In the genomic region with DNA sequence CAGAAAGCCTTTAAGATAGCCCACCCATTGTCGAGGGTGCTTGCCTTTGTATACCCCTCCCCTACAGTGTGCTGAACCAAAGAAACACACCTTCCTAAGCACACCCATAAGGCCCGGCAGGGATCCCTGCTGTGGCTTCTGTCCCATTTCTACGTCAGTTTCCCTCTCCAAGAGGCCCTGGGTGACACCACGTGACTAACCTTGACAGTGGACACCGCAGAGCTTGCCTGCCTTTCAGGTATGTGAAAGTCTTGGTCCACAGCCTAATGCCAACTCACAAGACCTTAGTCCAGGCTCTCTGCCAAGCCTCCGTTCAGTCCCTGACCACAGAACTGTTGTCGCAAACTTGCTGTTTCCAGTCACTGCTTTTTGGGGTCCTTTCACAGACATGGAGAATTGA, we compare ENCODE assay signal across 9 mouse cellular contexts. TPM values are rescaled to one million over a fixed set of nuclear protein-coding genes. Genes with fewer than 3 reads are reported as not detected.
A peak's percentile ranks its signal among the peaks of the same experiment; 100 is the strongest.
DNase-seq lines count a peak whose midpoint lies in the region; ATAC-seq lines count a peak whose summit lies in the region.
"Had no signal": no experiment of that assay in that cellular context is flagged by ENCODE, and none has a peak within 500 bp of the region (broad histone marks: within the 10 kb centered on the region; RNA-seq: fewer than 3 reads in every experiment).

No protein-coding gene starts in this region.

- intact Hi-C loops in left cerebral cortex, postnatal 25 days (cut with DNase I), result no loop called here

- no peaks in the 10 kb centered on the region for H3K36me3 ChIP-seq in intestine, embryonic 15.5 days
- H3K36me3 ChIP-seq in limb, embryonic 10.5 days, result no peaks in the 10 kb centered on the region

- ATAC-seq in intestine, embryonic 15.5 days, result peak; percentile 86

- WGBS in intestine, embryonic 15.5 days, result 58% methylated on average over 7 of the region's 7 CpGs
- WGBS in limb, embryonic 10.5 days, result 86% methylated on average over 7 of the region's 7 CpGs

- no peak overlapping the region for H3K4me2 ChIP-seq in intestine, embryonic 15.5 days (replicated peaks)

- no peak overlapping the region for H3K27ac ChIP-seq in intestine, embryonic 15.5 days
- H3K27ac ChIP-seq in limb, embryonic 10.5 days, result no peak overlapping the region

- no peaks in the 10 kb centered on the region for H3K4me1 ChIP-seq in intestine, embryonic 15.5 days (replicated peaks)
- no peaks in the 10 kb centered on the region for H3K4me1 ChIP-seq in limb, embryonic 10.5 days

- H3K9ac ChIP-seq in intestine, embryonic 15.5 days, result no peak overlapping the region

- DNase-seq in 3134 (ENCODE audit: extremely low read depth, insufficient read length, low spot score), result peak; percentile 30
- peak; percentile 41 for DNase-seq in adrenal gland, postnatal 25 days
- DNase-seq in lung, adult 18-20 months, result peak; percentile 58 to 75
- DNase-seq in left cerebral cortex, postnatal 25 days (ENCODE audit: low spot score in 2 of 2), result no peak
- no peak for DNase-seq in limb, embryonic 10.5 days (ENCODE audit: low spot score)
- DNase-seq in frontal cortex, postnatal 10 days (ENCODE audit: low spot score in 2 of 2), result no peak
- no peak for DNase-seq in left cerebral cortex, adult 18-20 months (ENCODE audit: low spot score in 2 of 2)

- no peaks in the 10 kb centered on the region for H3K27me3 ChIP-seq in intestine, embryonic 15.5 days (replicated peaks)
- no peaks in the 10 kb centered on the region for H3K27me3 ChIP-seq in limb, embryonic 10.5 days (ENCODE audit: low read depth, poor library complexity, severe bottlenecking)

- no peak overlapping the region for H3K4me3 ChIP-seq in intestine, embryonic 15.5 days (replicated peaks)
- no peak overlapping the region for H3K4me3 ChIP-seq in limb, embryonic 10.5 days

- H3K9me3 ChIP-seq in intestine, embryonic 15.5 days, result no peaks in the 10 kb centered on the region
- H3K9me3 ChIP-seq in limb, embryonic 10.5 days (replicated peaks), result no peaks in the 10 kb centered on the region

RNA-seq across cellular contexts. Expression of a gene that starts 20.1 kb away (rescaled TPM):
- not detected in 2 replicates for total RNA-seq in adrenal gland, postnatal 25 days (2021)
- not detected in 2 replicates for polyA plus RNA-seq in intestine, embryonic 15.5 days (2015; fragmentation: Nextera tagmentation; extraction: Ambion mirVana)
- total RNA-seq in left cerebral cortex, postnatal 25 days (2021), result not detected
- not detected in 2 replicates for polyA plus RNA-seq in limb, embryonic 10.5 days (2016; fragmentation: Nextera tagmentation; extraction: Ambion mirVana)
- total RNA-seq in left cerebral cortex, adult 18-20 months (2021), result not detected
- polyA plus RNA-seq: embryonic facial prominence, embryonic 11.5 days had no signal

RNA-seq across cellular contexts. Expression of a gene that starts 26.5 kb away (rescaled TPM):
- 103 and 131 TPM in 2 replicates for total RNA-seq in adrenal gland, postnatal 25 days (2021)
- polyA plus RNA-seq in intestine, embryonic 15.5 days (2015; fragmentation: Nextera tagmentation; extraction: Ambion mirVana), result 68.3 and 83.5 TPM in 2 replicates
- 100 to 1,000 TPM; 115 to 117 TPM for total RNA-seq in left cerebral cortex, postnatal 25 days (2021)
- polyA plus RNA-seq in limb, embryonic 10.5 days (2016; fragmentation: Nextera tagmentation; extraction: Ambion mirVana), result 39.1 and 47.0 TPM in 2 replicates
- total RNA-seq in left cerebral cortex, adult 18-20 months (2021), result 100 to 1,000 TPM; 106 to 110 TPM

Comparison
In these comparisons a context has a peak if more than half of its experiments do, and no peak if none do; other contexts are left out.
1. DNase-seq: peak in 3134 (single experiment), adrenal gland, postnatal 25 days (single experiment) and lung, adult 18-20 months (2 of 2); none in left cerebral cortex, postnatal 25 days (0 of 2), limb, embryonic 10.5 days (single experiment), frontal cortex, postnatal 10 days (0 of 2) and left cerebral cortex, adult 18-20 months (0 of 2).